In genomic region chr19:3962469-3962868, GRCm38 (mm10) we compare ENCODE assay signal across 12 mouse cellular contexts. TPM values are rescaled to one million over a fixed set of nuclear protein-coding genes. Genes with fewer than 3 reads are reported as not detected.
DNase-seq lines count a peak whose midpoint lies in the region; ATAC-seq and TF ChIP-seq lines count a peak whose summit lies in the region.
"Had no signal": no experiment of that assay in that cellular context is flagged by ENCODE, and none has a peak within 500 bp of the region (broad histone marks: within the 10 kb centered on the region; RNA-seq: fewer than 3 reads in every experiment).

No protein-coding gene starts in this region.

- DNase-seq in embryonic facial prominence, embryonic 11.5 days (ENCODE audit: low spot score): peak; percentile 29
- DNase-seq in embryonic facial prominence, embryonic 10.5 days (ENCODE audit: low spot score): no peak
- no peak for DNase-seq in liver, adult 2 months (ENCODE audit: extremely low read depth, low read depth, low spot score)
- DNase-seq in liver, embryonic 11.5 days (ENCODE audit: low spot score): no peak
- peak; percentile 42 for DNase-seq in MEL (ENCODE audit: low read depth, low spot score)
- peak; percentile 64 for DNase-seq in lung, postnatal 36 days
- DNase-seq in heart, embryonic 10.5 days (ENCODE audit: low spot score): no peak
- no peak for DNase-seq in forebrain, embryonic 11.5 days (ENCODE audit: low spot score)
- DNase-seq: liver, embryonic 13.5 days; midbrain, embryonic 14.5 days had no signal

- no peak for TF ChIP-seq EP300 in MEL (IDR thresholded peaks at IDR 0.05; ENCODE audit: low read depth in 1 of 2, low read length in 2 of 2)

- no peak overlapping the region for H3K27ac ChIP-seq in embryonic facial prominence, embryonic 11.5 days (replicated peaks; ENCODE audit: low read depth, low read length)
- H3K27ac ChIP-seq in embryonic facial prominence, embryonic 10.5 days (replicated peaks): no peak overlapping the region
- no peak overlapping the region for H3K27ac ChIP-seq in liver, adult 2 months (replicated peaks; ENCODE audit: insufficient read depth, low read depth, low read length)
- H3K27ac ChIP-seq in liver, embryonic 11.5 days (ENCODE audit: low read depth, low read length): no peak overlapping the region
- H3K27ac ChIP-seq in MEL (ENCODE audit: control insufficient read depth, low read depth, low read length): no peak overlapping the region
- no peak overlapping the region for H3K27ac ChIP-seq in heart, embryonic 10.5 days
- no peak overlapping the region for H3K27ac ChIP-seq in forebrain, embryonic 11.5 days (ENCODE audit: low read depth, low read length)
- H3K27ac ChIP-seq: liver, embryonic 13.5 days; stomach, embryonic 15.5 days had no signal

- no peak for TF ChIP-seq POLR2A in liver, adult 2 months (IDR thresholded peaks at IDR 0.05; ENCODE audit: extremely low read depth, insufficient read depth, low read length)
- no peak for TF ChIP-seq POLR2A in MEL (IDR thresholded peaks at IDR 0.05; ENCODE audit: control insufficient read depth in 1 of 2, insufficient read depth in 1 of 2, low read depth in 1 of 2, low read length in 2 of 2, poor library complexity in 1 of 2)

- H3K36me3 ChIP-seq in embryonic facial prominence, embryonic 11.5 days (replicated peaks; ENCODE audit: control insufficient read depth, insufficient read depth, low read depth, low read length): no peaks in the 10 kb centered on the region
- H3K36me3 ChIP-seq in embryonic facial prominence, embryonic 10.5 days (replicated peaks): no peaks in the 10 kb centered on the region
- no peaks in the 10 kb centered on the region for H3K36me3 ChIP-seq in liver, adult 2 months (ENCODE audit: control insufficient read depth, insufficient read depth, low read length)
- H3K36me3 ChIP-seq in liver, embryonic 11.5 days (ENCODE audit: control insufficient read depth, insufficient read depth, low read length): no peaks in the 10 kb centered on the region
- H3K36me3 ChIP-seq in MEL (ENCODE audit: control insufficient read depth in 1 of 2, insufficient read depth in 2 of 2, low read length in 2 of 2): no peaks in the 10 kb centered on the region
- H3K36me3 ChIP-seq in heart, embryonic 10.5 days: no peaks in the 10 kb centered on the region
- no peaks in the 10 kb centered on the region for H3K36me3 ChIP-seq in forebrain, embryonic 11.5 days (ENCODE audit: control insufficient read depth, insufficient read depth, low read length)
- H3K36me3 ChIP-seq: liver, embryonic 13.5 days; stomach, embryonic 15.5 days had no signal

- TF ChIP-seq RAD21 in MEL (IDR thresholded peaks at IDR 0.05; ENCODE audit: low read depth, low read length): no peak

- peak; percentile 34; the same call in 1 of the 2 replicates for TF ChIP-seq CTCF in liver, adult 2 months (IDR thresholded peaks at IDR 0.05; ENCODE audit: low read depth, low read length)
- peak; percentile 42 to 49 (median 45) for TF ChIP-seq CTCF in MEL (IDR thresholded peaks at IDR 0.05 in 2 of 3, conservative IDR thresholded peaks at IDR 0.05 in 1 of 3; ENCODE audit: control insufficient read depth in 1 of 3, insufficient read depth in 1 of 3, low read depth in 2 of 3, low read length in 3 of 3, poor library complexity in 1 of 3, severe bottlenecking in 1 of 3)

- WGBS in embryonic facial prominence, embryonic 11.5 days: 18% methylated on average over 2 of the region's 2 CpGs
- 16% methylated on average over 2 of the region's 2 CpGs for WGBS in embryonic facial prominence, embryonic 10.5 days
- WGBS in liver, adult 2 months: 37% methylated on average over 2 of the region's 2 CpGs
- WGBS in liver, embryonic 11.5 days: 18% methylated on average over 2 of the region's 2 CpGs
- WGBS in heart, embryonic 10.5 days: 8% methylated on average over 2 of the region's 2 CpGs
- WGBS in forebrain, embryonic 11.5 days: 21% methylated on average over 2 of the region's 2 CpGs

- no peak for ATAC-seq in embryonic facial prominence, embryonic 11.5 days (replicated peaks; ENCODE audit: insufficient number of reproducible peaks, low FRiP score, low TSS enrichment, low read depth)
- no peak for ATAC-seq in liver, embryonic 11.5 days (replicated peaks; ENCODE audit: low FRiP score)
- no peak for ATAC-seq in forebrain, embryonic 11.5 days (replicated peaks; ENCODE audit: low FRiP score)

- H3K9me3 ChIP-seq in embryonic facial prominence, embryonic 11.5 days (replicated peaks; ENCODE audit: control insufficient read depth, low read length): no peaks in the 10 kb centered on the region
- no peaks in the 10 kb centered on the region for H3K9me3 ChIP-seq in embryonic facial prominence, embryonic 10.5 days
- no peaks in the 10 kb centered on the region for H3K9me3 ChIP-seq in liver, embryonic 11.5 days (ENCODE audit: control insufficient read depth, low read length)
- no peaks in the 10 kb centered on the region for H3K9me3 ChIP-seq in MEL (replicated peaks; ENCODE audit: insufficient read depth, low read length)
- no peaks in the 10 kb centered on the region for H3K9me3 ChIP-seq in heart, embryonic 10.5 days
- H3K9me3 ChIP-seq in forebrain, embryonic 11.5 days (ENCODE audit: control insufficient read depth, low read length): no peaks in the 10 kb centered on the region
- H3K9me3 ChIP-seq: liver, embryonic 13.5 days; stomach, embryonic 15.5 days had no signal

- H3K4me3 ChIP-seq in embryonic facial prominence, embryonic 11.5 days (ENCODE audit: low read depth, low read length): no peak overlapping the region
- H3K4me3 ChIP-seq in embryonic facial prominence, embryonic 10.5 days: no peak overlapping the region
- no peak overlapping the region for H3K4me3 ChIP-seq in liver, adult 2 months (ENCODE audit: insufficient read depth, low read depth, low read length)
- no peak overlapping the region for H3K4me3 ChIP-seq in liver, embryonic 11.5 days (ENCODE audit: low read depth, low read length)
- no peak overlapping the region for H3K4me3 ChIP-seq in MEL (ENCODE audit: control insufficient read depth in 1 of 2, insufficient read depth in 1 of 2, low read depth in 2 of 2, low read length in 2 of 2)
- H3K4me3 ChIP-seq in heart, embryonic 10.5 days: no peak overlapping the region
- no peak overlapping the region for H3K4me3 ChIP-seq in forebrain, embryonic 11.5 days (ENCODE audit: low read depth, low read length)
- H3K4me3 ChIP-seq: liver, embryonic 13.5 days; stomach, embryonic 15.5 days had no signal

- H3K9ac ChIP-seq in embryonic facial prominence, embryonic 11.5 days (replicated peaks; ENCODE audit: low read length): no peak overlapping the region
- no peak overlapping the region for H3K9ac ChIP-seq in liver, adult 2 months (ENCODE audit: low read depth, low read length)
- H3K9ac ChIP-seq in liver, embryonic 11.5 days (ENCODE audit: low read depth, low read length): no peak overlapping the region
- no peak overlapping the region for H3K9ac ChIP-seq in MEL (ENCODE audit: control insufficient read depth, low read depth, low read length, poor library complexity, severe bottlenecking)
- no peak overlapping the region for H3K9ac ChIP-seq in forebrain, embryonic 11.5 days (ENCODE audit: low read length)
- H3K9ac ChIP-seq: liver, embryonic 13.5 days; stomach, embryonic 15.5 days had no signal

- no peaks in the 10 kb centered on the region for H3K4me1 ChIP-seq in embryonic facial prominence, embryonic 11.5 days (ENCODE audit: control insufficient read depth, insufficient read depth, low read length)
- H3K4me1 ChIP-seq in embryonic facial prominence, embryonic 10.5 days: no peaks in the 10 kb centered on the region
- H3K4me1 ChIP-seq in liver, adult 2 months (ENCODE audit: control insufficient read depth, insufficient read depth, low read length): no peaks in the 10 kb centered on the region
- peaks cover 3% of the 10 kb centered on the region for H3K4me1 ChIP-seq in liver, embryonic 11.5 days (replicated peaks; ENCODE audit: control insufficient read depth, insufficient read depth, low read length)
- no peaks in the 10 kb centered on the region for H3K4me1 ChIP-seq in MEL (ENCODE audit: control insufficient read depth in 1 of 2, insufficient read depth in 2 of 2, low read length in 2 of 2)
- peaks cover 14% of the 10 kb centered on the region for H3K4me1 ChIP-seq in heart, embryonic 10.5 days
- H3K4me1 ChIP-seq in forebrain, embryonic 11.5 days (replicated peaks; ENCODE audit: control insufficient read depth, insufficient read depth, low read length): no peaks in the 10 kb centered on the region
- H3K4me1 ChIP-seq: stomach, embryonic 15.5 days had no signal

- no peaks in the 10 kb centered on the region for H3K79me2 ChIP-seq in liver, adult 2 months (ENCODE audit: control insufficient read depth, insufficient read depth, low read length)
- no peaks in the 10 kb centered on the region for H3K79me2 ChIP-seq in MEL (ENCODE audit: control insufficient read depth, insufficient read depth, low read length, poor library complexity)

- H3K4me2 ChIP-seq in embryonic facial prominence, embryonic 11.5 days (ENCODE audit: low read depth, low read length): no peak overlapping the region
- no peak overlapping the region for H3K4me2 ChIP-seq in liver, embryonic 11.5 days
- no peak overlapping the region for H3K4me2 ChIP-seq in forebrain, embryonic 11.5 days (ENCODE audit: low read depth, low read length, severe bottlenecking)
- H3K4me2 ChIP-seq: liver, embryonic 13.5 days; stomach, embryonic 15.5 days had no signal

- H3K27me3 ChIP-seq in embryonic facial prominence, embryonic 11.5 days (ENCODE audit: control insufficient read depth, insufficient read depth, low read length): no peaks in the 10 kb centered on the region
- no peaks in the 10 kb centered on the region for H3K27me3 ChIP-seq in embryonic facial prominence, embryonic 10.5 days (replicated peaks; ENCODE audit: low read depth, poor library complexity, severe bottlenecking)
- no peaks in the 10 kb centered on the region for H3K27me3 ChIP-seq in liver, adult 2 months (ENCODE audit: control insufficient read depth, insufficient read depth, low read length)
- H3K27me3 ChIP-seq in liver, embryonic 11.5 days (replicated peaks; ENCODE audit: control insufficient read depth, insufficient read depth, low read length): no peaks in the 10 kb centered on the region
- 0 out of 4 replicates have a peak, but pooled peaks cover 0 to 2% of the 10 kb centered on the region in 2 experiments for H3K27me3 ChIP-seq in MEL (ENCODE audit: control insufficient read depth in 1 of 2, insufficient read depth in 2 of 2, low read length in 2 of 2)
- 0 out of 2 replicates have a peak, but pooled peaks cover 10% of the 10 kb centered on the region for H3K27me3 ChIP-seq in heart, embryonic 10.5 days (ENCODE audit: insufficient read depth, poor library complexity, severe bottlenecking)
- H3K27me3 ChIP-seq in forebrain, embryonic 11.5 days (ENCODE audit: control insufficient read depth, insufficient read depth, low read length): no peaks in the 10 kb centered on the region
- H3K27me3 ChIP-seq: liver, embryonic 13.5 days; stomach, embryonic 15.5 days had no signal

RNA-seq across cellular contexts. Expression of gene Aldh3b3, which starts 4.0 kb away (rescaled TPM):
- not detected in 2 replicates for polyA plus RNA-seq in embryonic facial prominence, embryonic 11.5 days (2014; fragmentation: Nextera tagmentation; extraction: Ambion mirVana)
- polyA plus RNA-seq in embryonic facial prominence, embryonic 10.5 days (2016; fragmentation: Nextera tagmentation; extraction: Ambion mirVana): not detected in 2 replicates
- total RNA-seq in liver, adult 2 months (2014; rRNA removed): 0.74 and 1.7 TPM in 2 replicates
- 6.4 and 7.7 TPM in 2 replicates for polyA plus RNA-seq in liver, adult 2 months (2012; rRNA removed)
- polyA plus RNA-seq in liver, embryonic 11.5 days (2014; fragmentation: Nextera tagmentation; extraction: Ambion mirVana): not detected in 2 replicates
- not detected in 2 replicates for total RNA-seq in MEL (2012; rRNA removed)
- not detected for polyA plus RNA-seq in MEL (2012; ENCODE audit: insufficient read depth in 1 of 2, insufficient read length in 2 of 2, low read depth in 1 of 2, low replicate concordance in 2 of 2, missing spikeins in 1 of 2)
- polyA plus RNA-seq in heart, embryonic 10.5 days (2016; fragmentation: Nextera tagmentation; extraction: Ambion mirVana): not detected in 2 replicates
- polyA plus RNA-seq in forebrain, embryonic 11.5 days (2014; fragmentation: Nextera tagmentation; extraction: Ambion mirVana): not detected in 2 replicates
- polyA plus RNA-seq: hindbrain, embryonic 11.5 days; liver, embryonic 13.5 days; midbrain, embryonic 14.5 days had no signal

RNA-seq across cellular contexts. Expression of gene Aldh3b2, which starts 9.7 kb away (rescaled TPM):
- polyA plus RNA-seq in embryonic facial prominence, embryonic 11.5 days (2014; fragmentation: Nextera tagmentation; extraction: Ambion mirVana): 1.2 and 1.6 TPM in 2 replicates
- 1.1 and 1.2 TPM in 2 replicates for polyA plus RNA-seq in embryonic facial prominence, embryonic 10.5 days (2016; fragmentation: Nextera tagmentation; extraction: Ambion mirVana)
- not detected in 2 replicates for total RNA-seq in liver, adult 2 months (2014; rRNA removed)
- polyA plus RNA-seq in liver, adult 2 months (2012; rRNA removed): 0.16 and 0.48 TPM in 2 replicates
- polyA plus RNA-seq in liver, embryonic 11.5 days (2014; fragmentation: Nextera tagmentation; extraction: Ambion mirVana): 0.48 and 0.70 TPM in 2 replicates
- total RNA-seq in MEL (2012; rRNA removed): not detected in 2 replicates
- not detected for polyA plus RNA-seq in MEL (2012; ENCODE audit: insufficient read depth in 1 of 2, insufficient read length in 2 of 2, low read depth in 1 of 2, low replicate concordance in 2 of 2, missing spikeins in 1 of 2)
- 0.51 and 1.8 TPM in 2 replicates for polyA plus RNA-seq in heart, embryonic 10.5 days (2016; fragmentation: Nextera tagmentation; extraction: Ambion mirVana)
- polyA plus RNA-seq in forebrain, embryonic 11.5 days (2014; fragmentation: Nextera tagmentation; extraction: Ambion mirVana): 0.73 and 1.0 TPM in 2 replicates

RNA-seq across cellular contexts. Expression of gene Acy3, which starts 23.9 kb away (rescaled TPM):
- polyA plus RNA-seq in embryonic facial prominence, embryonic 11.5 days (2014; fragmentation: Nextera tagmentation; extraction: Ambion mirVana): 2.3 and 3.5 TPM in 2 replicates
- 3.1 and 3.2 TPM in 2 replicates for polyA plus RNA-seq in embryonic facial prominence, embryonic 10.5 days (2016; fragmentation: Nextera tagmentation; extraction: Ambion mirVana)
- 44.3 and 49.8 TPM in 2 replicates for total RNA-seq in liver, adult 2 months (2014; rRNA removed)
- polyA plus RNA-seq in liver, adult 2 months (2012; rRNA removed): 232 and 326 TPM in 2 replicates
- polyA plus RNA-seq in liver, embryonic 11.5 days (2014; fragmentation: Nextera tagmentation; extraction: Ambion mirVana): 12.0 and 14.5 TPM in 2 replicates
- 3.3 and 5.9 TPM in 2 replicates for total RNA-seq in MEL (2012; rRNA removed)
- polyA plus RNA-seq in MEL (2012; ENCODE audit: insufficient read depth in 1 of 2, insufficient read length in 2 of 2, low read depth in 1 of 2, low replicate concordance in 2 of 2, missing spikeins in 1 of 2): 10 to 100 TPM in 1 of 2 experiments, not detected in 1; 12.1 TPM
- 9.5 and 10.3 TPM in 2 replicates for polyA plus RNA-seq in heart, embryonic 10.5 days (2016; fragmentation: Nextera tagmentation; extraction: Ambion mirVana)
- polyA plus RNA-seq in forebrain, embryonic 11.5 days (2014; fragmentation: Nextera tagmentation; extraction: Ambion mirVana): 1.7 and 2.3 TPM in 2 replicates

RNA-seq across cellular contexts. Expression of gene Unc93b1, which starts 27.5 kb away (rescaled TPM):
- 6.0 and 6.3 TPM in 2 replicates for polyA plus RNA-seq in embryonic facial prominence, embryonic 11.5 days (2014; fragmentation: Nextera tagmentation; extraction: Ambion mirVana)
- polyA plus RNA-seq in embryonic facial prominence, embryonic 10.5 days (2016; fragmentation: Nextera tagmentation; extraction: Ambion mirVana): 7.3 and 8.4 TPM in 2 replicates
- 41.1 and 41.5 TPM in 2 replicates for total RNA-seq in liver, adult 2 months (2014; rRNA removed)
- 68.9 and 102 TPM in 2 replicates for polyA plus RNA-seq in liver, adult 2 months (2012; rRNA removed)
- 14.2 and 16.0 TPM in 2 replicates for polyA plus RNA-seq in liver, embryonic 11.5 days (2014; fragmentation: Nextera tagmentation; extraction: Ambion mirVana)
- total RNA-seq in MEL (2012; rRNA removed): 4.3 and 4.7 TPM in 2 replicates
- 1 to 10 TPM in 1 of 2 experiments, not detected in 1; 8.2 TPM for polyA plus RNA-seq in MEL (2012; ENCODE audit: insufficient read depth in 1 of 2, insufficient read length in 2 of 2, low read depth in 1 of 2, low replicate concordance in 2 of 2, missing spikeins in 1 of 2)
- 4.4 and 5.0 TPM in 2 replicates for polyA plus RNA-seq in heart, embryonic 10.5 days (2016; fragmentation: Nextera tagmentation; extraction: Ambion mirVana)
- 4.9 and 5.7 TPM in 2 replicates for polyA plus RNA-seq in forebrain, embryonic 11.5 days (2014; fragmentation: Nextera tagmentation; extraction: Ambion mirVana)

RNA-seq across cellular contexts. Expression of gene Tbx10, which starts 30.1 kb away (rescaled TPM):
- 0.26 TPM in 1 of 2 replicates, not detected in the other for polyA plus RNA-seq in embryonic facial prominence, embryonic 11.5 days (2014; fragmentation: Nextera tagmentation; extraction: Ambion mirVana)
- polyA plus RNA-seq in embryonic facial prominence, embryonic 10.5 days (2016; fragmentation: Nextera tagmentation; extraction: Ambion mirVana): 0.21 and 1.0 TPM in 2 replicates
- total RNA-seq in liver, adult 2 months (2014; rRNA removed): not detected in 2 replicates
- polyA plus RNA-seq in liver, adult 2 months (2012; rRNA removed): not detected in 2 replicates
- polyA plus RNA-seq in liver, embryonic 11.5 days (2014; fragmentation: Nextera tagmentation; extraction: Ambion mirVana): 1.8 TPM in 2 replicates
- total RNA-seq in MEL (2012; rRNA removed): not detected in 2 replicates
- polyA plus RNA-seq in MEL (2012; ENCODE audit: insufficient read depth in 1 of 2, insufficient read length in 2 of 2, low read depth in 1 of 2, low replicate concordance in 2 of 2, missing spikeins in 1 of 2): not detected
- polyA plus RNA-seq in heart, embryonic 10.5 days (2016; fragmentation: Nextera tagmentation; extraction: Ambion mirVana): 0.45 TPM in 1 of 2 replicates, not detected in the other
- polyA plus RNA-seq in forebrain, embryonic 11.5 days (2014; fragmentation: Nextera tagmentation; extraction: Ambion mirVana): not detected in 2 replicates
- polyA plus RNA-seq: midbrain, embryonic 14.5 days had no signal

Comparison
In these comparisons a context has a peak if more than half of its experiments do, and no peak if none do; other contexts are left out.
1. DNase-seq: peak in embryonic facial prominence, embryonic 11.5 days (single experiment), MEL (single experiment) and lung, postnatal 36 days (single experiment); none in embryonic facial prominence, embryonic 10.5 days (single experiment), liver, adult 2 months (single experiment), liver, embryonic 11.5 days (single experiment), heart, embryonic 10.5 days (single experiment) and forebrain, embryonic 11.5 days (single experiment).
2. RNA of gene Acy3, which starts 23.9 kb away (polyA plus RNA-seq): 232 to 326 TPM in liver, adult 2 months; 12.1 TPM in MEL, 12.0 to 14.5 TPM in liver, embryonic 11.5 days, 9.5 to 10.3 TPM in heart, embryonic 10.5 days, 3.1 to 3.2 TPM in embryonic facial prominence, embryonic 10.5 days, 2.3 to 3.5 TPM in embryonic facial prominence, embryonic 11.5 days and 1.7 to 2.3 TPM in forebrain, embryonic 11.5 days; every median in the first group is over 10 times any median in the second.